Mouse (Mus musculus) CD8-positive naive resting alpha-beta T cell, adult 57 days (primary cell): ENCODE results near the gene Fam57b. TPM values are rescaled to one million over a fixed set of nuclear protein-coding genes. Genes with fewer than 3 reads are reported as not detected.

Experiments used
- total RNA-seq: library from RNA; stranded (reverse); gene quantifications from one replicate; pipeline ENCODE4 v1.2.4, GENCODE M21; 2023

Gene Fam57b
- total RNA-seq = not detected

DNA sequence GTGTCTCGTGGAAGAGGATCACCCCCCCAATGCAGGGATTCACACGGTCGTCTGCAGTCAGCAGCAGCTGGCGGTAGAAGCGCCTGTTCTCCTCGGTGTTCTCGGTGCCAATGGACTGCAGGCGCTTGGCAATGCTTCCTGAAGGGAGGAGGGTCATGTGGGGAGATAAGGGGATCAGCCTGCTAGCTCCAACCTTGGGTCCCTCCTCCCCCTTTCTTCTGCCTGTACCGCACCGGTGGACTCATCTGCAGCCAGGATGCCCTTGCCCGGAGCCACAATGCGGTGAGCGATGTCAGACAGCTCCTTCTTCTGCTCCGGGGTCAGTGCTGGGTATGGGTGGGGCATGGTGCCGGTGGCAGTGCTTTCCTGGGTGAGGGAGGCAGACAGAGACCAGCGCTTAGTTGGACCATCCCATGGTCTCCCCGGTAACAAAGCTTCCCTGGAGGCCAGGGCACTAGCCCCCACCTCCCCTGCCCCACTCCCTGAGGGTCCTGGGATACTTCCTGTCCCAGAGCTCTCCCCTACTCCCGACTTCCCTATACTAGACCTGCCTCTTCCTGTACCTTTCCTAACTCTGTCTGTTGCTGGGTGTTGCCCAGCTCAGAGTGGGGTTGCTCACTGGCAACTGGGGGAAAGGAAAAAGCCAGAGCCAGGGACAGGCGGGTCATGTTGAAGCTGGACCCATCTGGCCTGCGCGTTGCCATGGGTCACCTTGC is at the start of gene Fam57b:
TSS of gene Fam57b (plus strand) at position 258 of the 716 bp plus-strand sequence.

DNA sequence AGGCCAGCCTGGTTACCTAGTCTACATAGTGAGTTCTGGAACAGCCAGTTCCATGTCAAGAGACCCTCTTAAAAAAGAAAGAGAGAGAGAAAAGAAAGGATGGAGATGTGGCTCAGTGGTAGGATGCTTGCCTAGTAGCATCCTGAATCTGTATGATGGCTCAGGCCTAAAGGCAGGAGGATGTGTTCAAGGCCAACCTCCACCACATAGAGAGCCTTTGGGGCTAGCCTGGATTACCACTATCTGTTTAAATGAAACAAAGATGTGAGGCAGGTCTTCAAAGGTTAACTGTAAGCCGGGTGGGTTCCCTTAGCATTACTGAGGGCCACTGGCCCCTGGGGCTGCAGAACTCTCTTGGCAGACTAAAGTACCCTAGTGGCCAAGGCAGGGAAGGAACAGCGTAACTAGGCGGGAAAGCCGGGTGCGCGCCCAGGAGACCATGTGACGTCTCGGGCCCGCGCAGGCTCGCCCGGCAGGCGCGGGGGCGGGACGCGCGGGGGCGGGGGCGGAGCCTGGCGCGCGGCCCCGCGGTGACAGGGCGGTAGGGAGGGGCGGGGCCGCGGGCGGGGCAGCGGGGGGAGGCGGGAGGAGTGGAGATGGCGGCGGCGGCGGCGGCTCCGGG is 38.3 kb upstream of the Fam57b start, which contains the start of gene Mapk3:
TSS of gene Mapk3 (plus strand) at position 552 of the 622 bp plus-strand sequence.

DNA sequence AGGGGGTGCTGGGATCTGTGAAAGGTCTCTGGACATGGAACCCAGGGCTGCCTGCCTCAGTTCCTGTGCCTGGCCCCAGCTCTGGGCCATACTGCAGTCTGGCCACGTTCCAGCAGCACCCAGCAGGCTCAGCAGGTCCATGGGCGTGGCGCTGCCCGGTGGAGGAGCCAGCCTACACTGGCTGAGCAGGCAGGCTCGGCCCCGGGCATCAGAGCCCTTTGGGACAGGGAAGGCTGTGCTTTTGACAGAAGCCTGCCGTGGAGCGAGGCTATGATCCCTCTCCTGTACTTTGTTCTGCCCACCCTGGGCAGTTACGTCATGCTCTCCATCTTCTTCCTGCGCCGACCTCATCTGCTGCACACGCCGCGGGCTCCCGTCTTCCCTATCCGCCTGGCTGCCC is 31.3 kb upstream of the Fam57b start, which contains the start of gene Gdpd3:
TSS of gene Gdpd3 (plus strand) at position 134 of the 400 bp plus-strand sequence.

DNA sequence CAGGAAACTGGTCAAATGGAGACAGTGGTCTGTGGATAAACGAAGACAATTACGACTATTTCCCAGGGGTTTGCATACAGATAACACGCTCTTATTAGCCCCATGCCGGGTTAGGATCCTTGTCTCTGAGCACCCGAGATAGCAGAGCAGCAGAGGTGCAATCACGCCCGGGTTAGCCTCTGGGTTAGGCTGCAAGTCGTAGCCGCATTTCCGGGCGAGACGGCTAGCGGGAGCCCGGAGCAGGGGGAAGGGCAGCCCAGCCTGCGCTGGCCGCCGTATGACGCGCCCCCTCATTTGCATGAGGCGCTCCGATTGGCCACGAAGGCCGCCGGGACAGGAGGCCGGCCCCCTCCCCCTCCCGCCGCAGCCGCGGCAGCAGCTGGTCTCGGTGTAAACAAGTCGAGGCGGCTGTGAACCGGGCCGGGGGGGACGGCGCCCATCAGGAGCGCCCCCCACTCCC is 20.8 kb upstream of the Fam57b start, which contains the start of gene Ypel3:
TSS of gene Ypel3 (plus strand) at position 358 of the 460 bp plus-strand sequence.

DNA sequence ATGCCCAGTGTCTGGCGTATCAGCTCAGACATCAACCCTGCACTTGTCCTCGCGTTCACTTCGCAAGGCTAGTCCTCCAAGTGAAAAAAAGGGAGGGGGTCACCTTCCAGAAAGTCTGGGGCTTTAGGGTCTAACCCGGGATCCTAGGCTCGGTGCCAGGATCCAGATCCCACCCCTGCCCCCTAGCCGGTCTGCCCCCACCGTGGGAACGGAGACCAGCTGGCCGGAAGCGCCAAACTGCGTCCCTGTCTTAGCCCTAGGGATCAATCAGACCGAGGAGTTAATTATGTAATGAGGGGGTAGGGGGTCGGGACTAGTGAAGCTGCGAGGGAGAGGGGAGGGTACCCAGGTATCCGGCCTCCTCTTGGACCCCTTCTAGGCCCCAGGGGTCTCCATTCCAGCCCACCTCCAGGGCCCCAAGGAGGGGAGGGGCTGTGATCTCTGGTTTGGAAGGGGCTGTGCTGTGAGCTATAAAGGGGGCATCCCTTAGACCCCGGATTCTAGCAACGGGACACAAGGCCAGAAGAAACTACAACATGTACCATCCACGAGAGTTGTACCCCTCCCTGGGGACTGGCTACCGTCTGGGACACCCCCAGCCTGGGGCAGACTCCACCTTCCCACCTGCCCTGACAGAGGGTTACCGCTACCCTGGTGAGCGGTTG is 16.4 kb upstream of the Fam57b start, which contains the start of gene Tbx6:
TSS of gene Tbx6 (plus strand) at position 513 of the 665 bp plus-strand sequence.

DNA sequence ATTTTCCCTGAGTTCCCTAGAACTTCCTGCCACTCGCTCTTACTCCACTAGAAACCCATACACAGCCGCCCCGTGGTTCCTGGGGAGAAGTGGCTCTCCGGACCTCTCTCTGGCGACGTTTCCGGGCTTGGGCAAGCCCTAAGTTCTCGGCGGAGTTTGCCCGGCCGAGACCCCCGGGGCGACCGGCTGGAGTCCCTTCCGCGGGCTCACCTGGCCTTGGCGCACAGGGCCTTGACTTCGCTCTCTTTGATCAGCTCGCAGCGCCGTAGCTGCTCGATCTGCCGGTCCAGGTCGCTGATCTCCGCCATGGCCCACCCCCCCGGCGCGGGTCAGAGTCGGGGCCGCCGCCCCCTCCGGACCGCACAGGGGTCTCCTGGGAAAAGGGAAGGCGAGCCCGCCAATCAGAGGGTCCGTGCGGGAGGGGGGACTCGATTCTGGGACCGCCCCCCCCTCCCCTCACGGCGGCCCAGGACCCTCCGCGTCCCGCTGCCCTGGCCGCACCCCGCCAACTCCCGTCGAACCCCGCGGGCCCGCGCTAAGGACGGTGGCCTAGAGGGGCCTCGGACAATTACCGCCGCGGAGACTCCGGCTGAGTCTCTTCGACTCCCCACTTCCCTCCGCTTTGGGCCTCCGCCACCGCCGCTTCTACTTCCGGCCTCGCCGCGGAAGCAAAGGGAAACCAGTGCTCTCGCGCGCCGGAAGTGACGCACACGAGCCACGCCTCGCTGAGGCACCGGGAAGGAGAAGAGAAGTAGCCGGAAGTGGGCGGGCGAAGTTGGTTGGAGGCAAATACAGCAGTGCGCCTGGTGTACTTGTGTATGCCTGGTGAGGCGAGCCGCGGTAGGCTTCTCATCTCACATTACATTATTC is 5.4 kb upstream of the Fam57b start, which contains the start of gene Ppp4c:
TSS of gene Ppp4c (minus strand) at position 646 of the 870 bp plus-strand sequence.

DNA sequence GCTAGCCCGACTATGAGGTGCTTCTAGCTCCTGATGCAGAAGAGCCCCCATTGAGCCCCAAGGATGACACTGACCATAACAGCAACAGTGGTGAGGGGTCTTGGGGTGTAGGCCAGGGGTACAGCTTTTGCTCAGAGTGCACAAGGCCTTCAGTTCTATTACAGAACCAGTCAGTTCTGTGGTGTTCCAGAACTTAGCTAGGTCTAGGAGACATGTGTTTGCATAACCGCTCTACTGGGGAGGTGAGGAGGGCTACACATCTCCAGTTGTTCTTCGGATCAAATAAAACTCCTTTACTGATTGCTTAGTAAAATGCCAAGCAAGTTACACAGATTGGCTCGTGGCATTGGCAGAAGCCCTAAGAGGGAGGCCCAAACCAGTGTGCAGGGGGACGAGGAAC is 34.1 kb downstream of the Fam57b start, which contains the start of gene 4930451I11Rik:
TSS of gene 4930451I11Rik (minus strand) at position 101 of the 400 bp plus-strand sequence.

DNA sequence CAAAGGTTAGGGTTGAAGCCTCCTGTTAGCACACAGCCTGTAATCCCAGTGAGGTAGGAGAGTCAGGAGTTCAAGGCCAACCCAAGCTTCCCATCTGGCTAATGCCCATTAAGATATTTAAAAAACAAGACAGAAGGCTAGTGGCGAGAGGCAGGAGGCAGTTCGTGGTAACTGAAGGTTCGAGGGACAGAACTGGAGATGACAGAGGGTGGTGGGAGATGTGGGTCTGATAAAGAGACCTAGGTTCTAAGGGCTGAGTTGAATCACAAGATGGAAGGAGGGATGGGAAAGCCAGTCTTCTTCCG is 49.6 kb downstream of the Fam57b start, which contains the start of gene Doc2a:
TSS of gene Doc2a (plus strand) at position 301 of the 305 bp plus-strand sequence.

DNA sequence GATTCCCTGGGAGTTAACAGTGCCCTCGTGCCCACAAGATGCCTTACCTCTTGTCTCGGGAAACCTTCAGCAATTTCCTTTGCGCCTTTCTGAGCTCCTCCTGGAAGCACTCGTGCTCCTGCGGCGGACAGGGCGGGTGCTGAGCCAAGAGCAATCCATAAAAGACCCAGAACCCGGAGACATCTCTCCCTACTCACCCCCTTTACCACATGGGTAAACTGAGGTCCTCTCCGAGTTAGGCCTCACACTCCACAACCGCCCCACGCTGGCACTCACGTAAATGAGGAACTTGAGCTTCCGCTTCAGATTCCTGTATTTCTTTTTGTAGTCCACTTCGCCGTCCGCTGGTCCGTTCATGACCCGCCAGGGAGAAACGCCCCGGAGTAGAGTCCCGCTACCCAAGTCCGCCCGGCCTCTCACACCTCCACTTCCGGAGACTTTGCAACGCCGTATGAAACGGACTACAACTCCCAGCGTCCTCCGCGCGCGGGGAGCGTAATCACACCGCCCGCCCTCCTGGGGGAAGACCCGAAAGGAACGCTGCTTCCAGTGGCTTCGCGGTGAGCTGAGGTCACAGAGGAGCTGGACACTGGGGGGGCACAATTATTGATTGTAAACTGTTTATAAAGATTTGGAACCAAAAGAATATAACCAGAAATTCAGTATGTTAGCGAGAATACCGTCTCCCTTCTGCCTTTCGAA is 64.1 kb downstream of the Fam57b start, which contains the start of gene Hirip3:
TSS of gene Hirip3 (plus strand) at position 544 of the 702 bp plus-strand sequence.

DNA sequence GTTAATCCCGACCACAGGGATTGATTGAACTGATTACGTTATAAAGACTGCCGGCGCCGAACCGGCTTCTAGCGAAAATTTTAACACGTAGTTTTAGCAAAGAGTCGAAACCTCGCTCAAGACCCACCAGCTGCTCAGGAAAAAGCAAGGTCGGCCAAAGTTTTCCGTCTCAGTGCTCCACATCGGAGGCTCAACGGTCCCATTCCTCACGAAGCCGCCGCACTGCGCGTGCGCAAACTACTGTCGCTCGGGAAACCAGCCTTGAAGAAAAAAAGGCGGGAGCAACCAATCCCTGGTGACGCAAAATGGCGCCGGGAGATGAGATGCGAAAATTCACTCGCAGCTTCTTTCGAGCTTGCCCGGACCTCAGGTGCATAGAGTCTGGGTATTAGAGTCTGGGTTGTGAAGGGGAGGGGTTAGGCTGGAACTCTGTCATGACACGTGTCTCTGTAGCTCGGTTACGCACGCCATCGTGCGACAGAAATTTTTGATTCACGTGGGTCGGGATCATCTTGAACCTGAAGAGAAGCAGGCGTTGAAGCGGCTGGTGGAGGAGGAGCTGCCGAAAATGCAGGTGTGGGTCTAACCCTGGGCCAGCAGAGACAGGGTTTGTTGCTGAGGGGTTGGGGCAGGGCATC is 64.8 kb downstream of the Fam57b start, which contains the start of gene Ino80e:
TSS of gene Ino80e (minus strand) at position 231 of the 638 bp plus-strand sequence.

Other genes starting within 250 kb of the Fam57b start
- 132 TPM for gene Eif3c, start 231.3 kb upstream of the Fam57b start, total RNA-seq
- gene Apobr, start 212.7 kb upstream of the Fam57b start, total RNA-seq = 3.3 TPM
- gene Cln3, start 211.9 kb upstream of the Fam57b start, total RNA-seq = 99.4 TPM
- gene Il27, start 202.7 kb upstream of the Fam57b start, total RNA-seq = not detected
- gene Nupr1, start 166.8 kb upstream of the Fam57b start, total RNA-seq = not detected
- 56.0 TPM for gene Sgf29, start 148.4 kb upstream of the Fam57b start, total RNA-seq
- not detected for gene Sult1a1, start 121.2 kb upstream of the Fam57b start, total RNA-seq
- 174 TPM for gene Bola2, start 102.3 kb upstream of the Fam57b start, total RNA-seq
- 7.5 TPM for gene Slx1b, start 101.9 kb upstream of the Fam57b start, total RNA-seq
- gene Coro1a, start 89.9 kb upstream of the Fam57b start, total RNA-seq = 1,247 TPM
- 42.7 TPM for gene Mapk3, start 38.1 kb upstream of the Fam57b start, total RNA-seq
- 4.1 TPM for gene Gdpd3, start 31.3 kb upstream of the Fam57b start, total RNA-seq
- 232 TPM for gene Ypel3, start 20.7 kb upstream of the Fam57b start, total RNA-seq
- 7.7 TPM for gene Tbx6, start 16.2 kb upstream of the Fam57b start, total RNA-seq
- gene Ppp4c, start 5.2 kb upstream of the Fam57b start, total RNA-seq = 228 TPM
- not detected for gene 4930451I11Rik, start 34.0 kb downstream of the Fam57b start, total RNA-seq
- gene Doc2a, start 49.7 kb downstream of the Fam57b start, total RNA-seq = not detected
- 31.9 TPM for gene Hirip3, start 64.3 kb downstream of the Fam57b start, total RNA-seq
- 55.6 TPM for gene Ino80e, start 64.7 kb downstream of the Fam57b start, total RNA-seq
- 95.7 TPM for gene Taok2, start 87.0 kb downstream of the Fam57b start, total RNA-seq
- 26.0 TPM for gene Tmem219, start 125.2 kb downstream of the Fam57b start, total RNA-seq
- 36.8 TPM for gene Kctd13, start 131.2 kb downstream of the Fam57b start, total RNA-seq
- gene Asphd1, start 151.9 kb downstream of the Fam57b start, total RNA-seq = not detected
- gene Sez6l2, start 152.9 kb downstream of the Fam57b start, total RNA-seq = 6.5 TPM
- 125 TPM for gene Cdipt, start 178.2 kb downstream of the Fam57b start, total RNA-seq
- gene Cdiptos, start 178.4 kb downstream of the Fam57b start, total RNA-seq = not detected
- 25.6 TPM for gene Mvp, start 217.0 kb downstream of the Fam57b start, total RNA-seq
- gene Pagr1b, start 218.8 kb downstream of the Fam57b start, total RNA-seq = not detected
- gene Pagr1a, start 219.7 kb downstream of the Fam57b start, total RNA-seq = 3.0 TPM
- 43.4 TPM for gene Gm42742, start 223.4 kb downstream of the Fam57b start, total RNA-seq
- 2.1 TPM for gene Prrt2, start 223.5 kb downstream of the Fam57b start, total RNA-seq
- 202 TPM for gene Maz, start 229.4 kb downstream of the Fam57b start, total RNA-seq
- 2.7 TPM for gene Kif22, start 244.8 kb downstream of the Fam57b start, total RNA-seq